Mouse (Mus musculus) midbrain, postnatal 0 days (tissue): ENCODE measurements at regions not wholly inside any gene's neighbourhood (a gene's known extent, or its start where the extent isn't known, plus 50 kb on each side); places are given as distances from the start of the nearest gene placed in this dataset.

Source experiments
- ATAC-seq: fragments of 200-750 bp; cut with Nextera tagmentation; 2 replicates; pipeline ENCODE4 v1.8.0; 2017; ENCODE audit warnings: moderate number of reproducible peaks, mild to moderate bottlenecking, moderate TSS enrichment, moderate library complexity; ENCODE audit not compliant: low FRiP score
- DNase-seq: peaks from one replicate; pipeline ENCODE4 v3.0.0-alpha.2; 2015; ENCODE audit warnings: low spot score
- H3K27ac ChIP-seq: fragments of 300-500 bp; sonication (generic); 2 replicates; pipeline ENCODE4 v1.5.1; 2014; ENCODE audit warnings: low read depth, mild to moderate bottlenecking, low read length, mixed read lengths
- H3K27me3 ChIP-seq: fragments of 300-500 bp; sonication (generic); 2 replicates; pipeline ENCODE4 v1.6.1; 2014; ENCODE audit warnings: low read length, control low read depth, mixed read lengths; ENCODE audit not compliant: insufficient read depth
- H3K36me3 ChIP-seq: fragments of 300-500 bp; sonication (generic); 2 replicates; pipeline ENCODE4 v1.6.1; 2014; ENCODE audit warnings: low read length, control low read depth, mixed read lengths; ENCODE audit not compliant: insufficient read depth
- H3K4me1 ChIP-seq: fragments of 300-500 bp; sonication (generic); 2 replicates; pipeline ENCODE4 v1.6.1; 2014; ENCODE audit warnings: mild to moderate bottlenecking, control low read depth, antibody characterized with exemption, low read length, mixed read lengths; ENCODE audit not compliant: insufficient read depth
- H3K4me2 ChIP-seq: fragments of 300-500 bp; sonication (generic); 2 replicates; pipeline ENCODE4 v1.6.1; 2014; ENCODE audit warnings: low read depth, mild to moderate bottlenecking, low read length, mixed read lengths; ENCODE audit not compliant: poor library complexity, severe bottlenecking
- H3K4me3 ChIP-seq: fragments of 300-500 bp; sonication (generic); 2 replicates; pipeline ENCODE4 v1.5.1; 2014; ENCODE audit warnings: low read depth, mild to moderate bottlenecking, low read length, moderate library complexity
- H3K9ac ChIP-seq: fragments of 300-500 bp; sonication (generic); replicated peaks from 2 replicates; pipeline ENCODE4 v1.6.1; 2014; ENCODE audit warnings: mild to moderate bottlenecking, low read length, moderate library complexity, mixed read lengths; ENCODE audit not compliant: poor library complexity, severe bottlenecking
- H3K9me3 ChIP-seq: fragments of 300-500 bp; sonication (generic); 2 replicates; pipeline ENCODE4 v1.6.1; 2016; ENCODE audit warnings: low read length, control low read depth
- CTCF ChIP-seq: IDR thresholded peaks from 2 replicates; pipeline ENCODE4 v1.5.1; 2016; ENCODE audit warnings: antibody characterized with exemption, mild to moderate bottlenecking
- WGBS: fragments of 180-500 bp; shearing (Covaris S2); extraction: QIAGEN DNeasy Blood & Tissue Kit; methylation state at CpG from one replicate; pipeline ENCODE4 v1.1.7; 2014; 5-methylcytosine and 5-hydroxymethylcytosine counted together

DNA sequence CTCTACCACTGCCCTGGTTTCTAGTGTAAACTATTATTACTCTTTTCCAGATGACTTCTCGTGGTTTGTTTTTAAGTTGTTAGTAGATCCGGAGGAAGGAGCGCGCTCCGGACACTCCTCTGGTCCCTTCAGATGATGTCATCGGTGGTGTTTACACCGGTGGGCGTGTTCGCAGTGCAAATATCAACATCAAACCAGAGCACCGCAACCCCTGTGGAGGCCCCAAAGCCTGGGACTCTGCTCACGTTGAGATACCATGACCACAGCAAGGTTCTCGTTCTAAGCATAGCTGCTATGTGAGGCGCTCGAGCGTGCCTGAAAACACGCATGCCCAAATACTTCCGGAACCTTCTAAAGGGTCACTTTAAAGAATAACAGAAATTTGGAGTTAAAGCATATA is 149.8 kb upstream of the Arid2 start:
- H3K4me1 ChIP-seq: 0 out of 2 replicates have a peak, but pooled peaks cover 3% of the 10 kb centered on the region
- H3K27me3 ChIP-seq: no peaks in the 10 kb centered on the region
- no peak overlapping the region for H3K4me2 ChIP-seq
- H3K27ac ChIP-seq: no peak overlapping the region
- H3K4me3 ChIP-seq: no peak overlapping the region
- ATAC-seq (no peak), DNase-seq (no peak)
- no peaks in the 10 kb centered on the region for H3K9me3 ChIP-seq
- no peak for TF ChIP-seq CTCF
- H3K36me3 ChIP-seq: no peaks in the 10 kb centered on the region
- H3K9ac ChIP-seq: no peak overlapping the region
- 95% methylated on average over 17 of the region's 17 CpGs for WGBS

DNA sequence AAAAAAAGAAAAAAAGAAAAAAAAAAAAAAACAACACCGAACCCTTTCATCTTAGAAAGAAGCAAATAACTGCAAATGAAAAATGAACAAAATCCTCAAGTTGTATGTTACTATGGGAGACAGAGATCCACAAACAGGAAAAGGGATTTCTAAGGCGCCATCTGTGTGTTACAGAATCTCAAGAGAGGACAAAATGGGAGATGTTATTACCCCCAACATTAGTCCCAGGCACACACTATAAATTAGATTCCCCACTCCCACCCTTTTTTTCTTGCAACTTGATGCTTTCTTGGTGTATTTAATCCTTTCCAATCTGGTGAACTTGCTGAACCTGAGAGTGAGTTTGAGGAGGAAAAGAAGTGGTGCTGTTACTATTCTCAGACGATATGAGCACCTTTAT is 149.4 kb upstream of the Arid2 start:
- 0 out of 2 replicates have a peak, but pooled peaks cover 3% of the 10 kb centered on the region for H3K4me1 ChIP-seq
- no peaks in the 10 kb centered on the region for H3K36me3 ChIP-seq
- WGBS: 88% methylated on average over 3 of the region's 3 CpGs
- H3K4me2 ChIP-seq: no peak overlapping the region
- no peaks in the 10 kb centered on the region for H3K9me3 ChIP-seq
- H3K4me3 ChIP-seq: no peak overlapping the region
- DNase-seq (no peak), ATAC-seq (no peak)
- no peak overlapping the region for H3K27ac ChIP-seq
- no peaks in the 10 kb centered on the region for H3K27me3 ChIP-seq
- TF ChIP-seq CTCF: no peak
- H3K9ac ChIP-seq: no peak overlapping the region

DNA sequence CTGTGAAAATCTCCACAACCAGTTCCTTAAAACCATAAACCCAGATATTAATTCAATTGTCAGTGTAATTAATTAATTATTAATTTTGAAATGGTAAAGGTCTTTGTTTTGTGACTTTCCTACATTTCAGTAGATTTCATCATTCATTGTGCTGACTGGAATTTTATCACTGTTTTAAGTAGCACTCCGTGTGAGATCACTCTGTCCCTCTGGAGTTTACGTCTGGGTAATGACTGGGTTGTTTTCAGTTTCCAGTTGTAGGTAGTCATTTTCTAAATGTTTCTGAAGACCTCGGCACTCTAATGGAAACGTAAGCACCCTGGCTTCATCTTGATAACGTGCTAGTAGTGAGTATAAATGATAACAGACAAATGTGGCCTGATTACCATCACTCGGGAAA is 133.8 kb upstream of the Arid2 start:
- Histone ChIP-seq H3K9me3 (no peaks in the 10 kb centered on the region), H3K27ac (no peak overlapping the region), H3K36me3 (no peaks in the 10 kb centered on the region), H3K9ac (no peak overlapping the region), H3K4me1 (no peaks in the 10 kb centered on the region), H3K4me3 (no peak overlapping the region), H3K27me3 (no peaks in the 10 kb centered on the region), H3K4me2 (no peak overlapping the region)
- no peak for DNase-seq
- no peak for TF ChIP-seq CTCF
- no peak for ATAC-seq
- 77% methylated on average over 6 of the region's 6 CpGs for WGBS

DNA sequence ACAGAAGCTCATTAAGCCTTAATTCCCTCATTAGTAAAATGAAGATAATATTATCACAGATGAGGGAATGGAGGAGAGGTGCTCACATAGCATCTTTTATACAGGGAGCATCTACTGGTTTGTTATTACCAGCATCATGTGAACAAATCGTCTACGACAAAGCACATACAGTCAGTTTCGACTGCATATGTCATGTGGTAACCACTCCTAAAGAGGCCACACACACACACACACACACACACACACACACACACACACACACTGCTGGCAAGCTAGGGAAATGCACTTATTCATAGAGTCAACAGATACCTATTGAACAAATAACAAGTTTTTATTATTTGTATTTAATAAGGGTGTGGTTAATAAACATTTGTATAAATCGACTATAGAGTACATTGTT is 129.0 kb upstream of the Arid2 start:
- no peaks in the 10 kb centered on the region for H3K27me3 ChIP-seq
- no peaks in the 10 kb centered on the region for H3K9me3 ChIP-seq
- H3K4me2 ChIP-seq: no peak overlapping the region
- no peak overlapping the region for H3K9ac ChIP-seq
- no peak for DNase-seq
- H3K36me3 ChIP-seq: no peaks in the 10 kb centered on the region
- 81% methylated on average over 4 of the region's 4 CpGs for WGBS
- H3K27ac ChIP-seq: no peak overlapping the region
- no peak for TF ChIP-seq CTCF
- no peak overlapping the region for H3K4me3 ChIP-seq
- no peaks in the 10 kb centered on the region for H3K4me1 ChIP-seq
- no peak for ATAC-seq

DNA sequence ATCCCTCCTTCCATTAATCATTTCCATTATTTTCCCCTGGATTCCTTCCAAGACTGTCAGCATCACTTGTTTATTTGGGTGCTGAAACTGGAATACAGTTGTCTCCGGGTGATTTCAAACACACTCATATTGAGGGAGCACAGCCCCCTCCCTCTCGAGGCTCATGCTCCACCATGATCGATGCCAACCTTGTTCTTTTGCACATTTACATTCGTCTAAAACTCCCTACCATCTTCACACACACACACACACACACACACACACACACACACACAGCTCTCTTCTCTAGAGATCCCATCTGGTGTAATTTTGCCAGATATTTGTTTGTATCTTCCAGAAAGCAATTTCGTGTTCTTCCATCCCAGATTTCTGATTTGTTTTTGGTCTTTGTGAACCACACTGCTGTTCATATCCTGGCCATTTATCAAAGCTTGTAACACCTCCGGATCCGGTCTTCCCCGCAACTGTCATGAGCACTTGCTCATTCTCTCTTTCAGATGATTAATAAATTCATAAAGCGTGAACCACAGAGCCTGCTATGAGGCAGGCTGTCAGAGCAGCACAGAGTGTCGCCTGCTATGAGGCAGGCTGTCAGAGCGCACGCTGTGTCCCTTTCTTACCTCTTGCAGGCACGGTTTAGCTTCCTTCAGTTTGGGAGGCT is 122.4 kb upstream of the Arid2 start:
- Histone ChIP-seq H3K4me2 (no peak overlapping the region), H3K27ac (peak overlapping the region; percentile 48; the same call in 1 of the 2 replicates), H3K9ac (peak overlapping the region; percentile 24; the same call in 1 of the 2 replicates), H3K27me3 (no peaks in the 10 kb centered on the region), H3K4me1 (no peaks in the 10 kb centered on the region), H3K4me3 (no peak overlapping the region), H3K9me3 (no peaks in the 10 kb centered on the region), H3K36me3 (no peaks in the 10 kb centered on the region)
- WGBS: 34% methylated on average over 13 of the region's 13 CpGs
- DNase-seq (peak; percentile 81), ATAC-seq (peak; percentile 49; the same call in 1 of the 2 replicates)
- no peak for TF ChIP-seq CTCF

DNA sequence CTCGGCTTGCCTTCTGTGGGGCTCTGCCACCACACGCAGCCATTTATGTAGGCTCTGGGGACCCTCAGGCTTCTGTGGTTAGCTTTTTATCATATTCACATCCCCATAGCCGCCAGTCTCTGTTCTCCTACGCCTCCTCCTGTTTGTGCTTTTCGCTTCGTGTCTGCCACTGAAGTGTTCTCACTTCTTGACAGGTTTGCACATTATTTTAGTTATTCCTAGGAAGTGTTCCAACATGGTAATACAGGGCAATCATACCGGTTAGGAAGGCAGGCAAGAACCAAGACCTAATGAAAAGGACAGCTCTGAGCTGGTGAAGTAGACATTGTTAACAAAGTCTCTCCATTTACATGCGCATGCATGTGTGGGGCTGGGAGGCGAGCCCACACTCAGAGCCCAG is 120.1 kb upstream of the Arid2 start:
- Histone ChIP-seq H3K27ac (no peak overlapping the region), H3K4me3 (no peak overlapping the region), H3K4me2 (no peak overlapping the region), H3K27me3 (no peaks in the 10 kb centered on the region), H3K9ac (no peak overlapping the region), H3K4me1 (0 out of 2 replicates have a peak, but pooled peaks cover 3% of the 10 kb centered on the region), H3K36me3 (no peaks in the 10 kb centered on the region), H3K9me3 (no peaks in the 10 kb centered on the region)
- ATAC-seq: no peak
- WGBS: 71% methylated on average over 9 of the region's 9 CpGs
- TF ChIP-seq CTCF: no peak
- DNase-seq: no peak
